Mouse (Mus musculus): ENCODE results near the gene Sec61a1.

The Sec61a1 gene

GRCm38 (mm10) chr6:88518404-88519263, at the start of gene Sec61a1:
TSS of gene Sec61a1 (minus strand) at chr6:88518905.
- peak; percentile 94 for DNase-seq (ENCODE audit: low spot score)

- no peak for DNase-seq (ENCODE audit: low spot score)
Observed at GRCm38 (mm10) chr6:88566676-88567075, 48.0 kb upstream of the Sec61a1 start.

GRCm38 (mm10) chr6:88565033-88565432, 46.3 kb upstream of the Sec61a1 start:
- DNase-seq (ENCODE audit: low spot score), result no peak

GRCm38 (mm10) chr6:88560156-88560555, 41.5 kb upstream of the Sec61a1 start:
- DNase-seq (ENCODE audit: low spot score), result peak; percentile 14

GRCm38 (mm10) chr6:88559688-88560087, 41.0 kb upstream of the Sec61a1 start:
- peak; percentile 35 for DNase-seq (ENCODE audit: low spot score)

- DNase-seq (ENCODE audit: low spot score), result peak; percentile 28
Observed at GRCm38 (mm10) chr6:88558076-88558475, 39.4 kb upstream of the Sec61a1 start.

- peak; percentile 30 for DNase-seq (ENCODE audit: low spot score)
Observed at GRCm38 (mm10) chr6:88557548-88557947, 38.8 kb upstream of the Sec61a1 start.

GRCm38 (mm10) chr6:88549916-88550315, 31.2 kb upstream of the Sec61a1 start:
- DNase-seq (ENCODE audit: low spot score), result peak; percentile 17

- peak; percentile 87 for DNase-seq (ENCODE audit: low spot score)
Observed at GRCm38 (mm10) chr6:88549137-88549814, 30.6 kb upstream of the Sec61a1 start.

- peak; percentile 33 for DNase-seq (ENCODE audit: low spot score)
Observed at GRCm38 (mm10) chr6:88548405-88549049, 29.8 kb upstream of the Sec61a1 start.

- DNase-seq (ENCODE audit: low spot score), result peak; percentile 26
Observed at GRCm38 (mm10) chr6:88545397-88545790, 26.7 kb upstream of the Sec61a1 start.

GRCm38 (mm10) chr6:88544644-88545396, 26.1 kb upstream of the Sec61a1 start:
- peak; percentile 33 for DNase-seq (ENCODE audit: low spot score)

GRCm38 (mm10) chr6:88544241-88544640, 25.5 kb upstream of the Sec61a1 start:
- DNase-seq (ENCODE audit: low spot score), result peak; percentile 7

GRCm38 (mm10) chr6:88540093-88540755, 21.5 kb upstream of the Sec61a1 start:
- DNase-seq (ENCODE audit: low spot score), result peak; percentile 31

GRCm38 (mm10) chr6:88530306-88530705, 11.6 kb upstream of the Sec61a1 start:
- peak; percentile 40 for DNase-seq (ENCODE audit: low spot score)

GRCm38 (mm10) chr6:88524056-88524455, 5.4 kb upstream of the Sec61a1 start:
- DNase-seq (ENCODE audit: low spot score), result peak; percentile 32

- DNase-seq (ENCODE audit: low spot score), result peak; percentile 15
Observed at GRCm38 (mm10) chr6:88523451-88523850, 4.7 kb upstream of the Sec61a1 start.

- DNase-seq (ENCODE audit: low spot score), result peak; percentile 2
Observed at GRCm38 (mm10) chr6:88523043-88523442, 4.3 kb upstream of the Sec61a1 start.

GRCm38 (mm10) chr6:88522606-88523005, 3.9 kb upstream of the Sec61a1 start:
- peak; percentile 28 for DNase-seq (ENCODE audit: low spot score)

GRCm38 (mm10) chr6:88521821-88522220, 3.1 kb upstream of the Sec61a1 start:
- peak; percentile 29 for DNase-seq (ENCODE audit: low spot score)

GRCm38 (mm10) chr6:88517701-88518403, 853 bp downstream of the Sec61a1 start:
- peak; percentile 41 for DNase-seq (ENCODE audit: low spot score)
